Mouse (Mus musculus): Measurements from ENCODE around the gene Trim2. TPM values are rescaled to one million over a fixed set of nuclear protein-coding genes. Genes with fewer than 3 reads are reported as not detected.
A peak's percentile ranks its signal among the peaks of the same experiment; 100 is the strongest.

The Trim2 gene
- polyA plus RNA-seq, 1 experiment from 2014 or later, result 136 TPM

- H3K27me3 ChIP-seq (ENCODE audit: control insufficient read depth, insufficient read depth, low read length), result no peaks in the 10 kb centered on the region
- H3K9ac ChIP-seq, result peak overlapping the region; percentile 40
- H3K4me1 ChIP-seq (replicated peaks; ENCODE audit: control insufficient read depth, insufficient read depth, low read length), result peaks cover 68% of the 10 kb centered on the region
- DNase-seq (ENCODE audit: low spot score) (no peak), ATAC-seq (ENCODE audit: low FRiP score) (no peak)
- 66% methylated on average over 15 of the region's 15 CpGs for WGBS
- H3K9me3 ChIP-seq (ENCODE audit: control insufficient read depth, low read length), result no peaks in the 10 kb centered on the region
- H3K4me2 ChIP-seq (replicated peaks), result peak overlapping the region; percentile 58
- peak overlapping the region; percentile 3; the same call in 1 of the 2 replicates for H3K4me3 ChIP-seq (replicated peaks; ENCODE audit: low read length)
- H3K27ac ChIP-seq, result peak overlapping the region; percentile 33; the same call in 1 of the 2 replicates
- no peaks in the 10 kb centered on the region for H3K36me3 ChIP-seq (replicated peaks; ENCODE audit: control insufficient read depth, insufficient read depth)
Observed at GRCm38 (mm10) chr3:84215743-84216360, 90.8 kb downstream of the Trim2 start.

- DNase-seq (ENCODE audit: low spot score), result no peak
- Histone ChIP-seq H3K36me3 (replicated peaks; ENCODE audit: control insufficient read depth, insufficient read depth) (no peaks in the 10 kb centered on the region), H3K27ac (peak overlapping the region; percentile 33; the same call in 1 of the 2 replicates), H3K4me2 (replicated peaks) (peak overlapping the region; percentile 58), H3K4me1 (replicated peaks; ENCODE audit: control insufficient read depth, insufficient read depth, low read length) (peaks cover 68% of the 10 kb centered on the region), H3K9ac (peak overlapping the region; percentile 40), H3K4me3 (replicated peaks; ENCODE audit: low read length) (0 out of 2 replicates have a peak overlapping the region, but pooled peaks have one; percentile 3), H3K9me3 (ENCODE audit: control insufficient read depth, low read length) (no peaks in the 10 kb centered on the region), H3K27me3 (ENCODE audit: control insufficient read depth, insufficient read depth, low read length) (no peaks in the 10 kb centered on the region)
- 28% methylated on average over 9 of the region's 9 CpGs for WGBS
- ATAC-seq (ENCODE audit: low FRiP score), result peak; percentile 29; the same call in 1 of the 2 replicates
Observed at GRCm38 (mm10) chr3:84215253-84215652, 91.4 kb downstream of the Trim2 start.

GRCm38 (mm10) chr3:84214501-84214900 lies 92.2 kb downstream of the Trim2 start:
- H3K9me3 ChIP-seq (ENCODE audit: control insufficient read depth, low read length), result no peaks in the 10 kb centered on the region
- peak overlapping the region; percentile 58 for H3K4me2 ChIP-seq (replicated peaks)
- no peaks in the 10 kb centered on the region for H3K27me3 ChIP-seq (ENCODE audit: control insufficient read depth, insufficient read depth, low read length)
- ATAC-seq (ENCODE audit: low FRiP score), result no peak
- 0 out of 2 replicates have a peak overlapping the region, but pooled peaks have one; percentile 33 for H3K27ac ChIP-seq
- H3K36me3 ChIP-seq (replicated peaks; ENCODE audit: control insufficient read depth, insufficient read depth), result peaks cover 7% of the 10 kb centered on the region; the same call in 1 of the 2 replicates
- peaks cover 68% of the 10 kb centered on the region for H3K4me1 ChIP-seq (replicated peaks; ENCODE audit: control insufficient read depth, insufficient read depth, low read length)
- no peak overlapping the region for H3K4me3 ChIP-seq (replicated peaks; ENCODE audit: low read length)
- no peak overlapping the region for H3K9ac ChIP-seq
- 77% methylated on average over 6 of the region's 6 CpGs for WGBS
- DNase-seq (ENCODE audit: low spot score), result no peak

DNA sequence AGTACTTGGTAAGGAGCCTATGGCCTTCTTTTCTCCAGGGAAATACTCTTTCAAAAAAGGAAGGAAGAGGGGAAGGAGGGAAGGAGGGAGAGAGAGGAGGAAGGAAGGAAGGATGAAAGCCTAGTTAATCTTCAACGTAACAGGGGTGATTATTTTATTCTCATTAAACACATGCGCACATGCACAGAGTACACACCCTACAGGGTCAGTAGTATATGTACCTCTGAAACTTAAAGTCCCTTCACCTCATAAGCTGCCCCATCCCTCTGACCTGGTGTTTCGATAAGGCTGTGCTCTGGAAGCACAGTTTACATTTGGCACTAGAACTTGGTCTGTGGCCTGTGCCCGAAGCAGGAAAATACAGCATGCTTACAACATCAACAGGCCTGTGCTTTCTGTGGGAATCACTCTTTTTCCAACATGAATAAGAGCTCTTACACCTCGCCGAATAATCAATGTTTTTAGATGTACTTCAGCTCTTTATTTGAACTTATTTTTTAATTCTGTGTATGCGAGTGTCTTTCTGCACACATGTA lies 95.3 kb downstream of the Trim2 start:
- 0 out of 2 replicates have a peak overlapping the region, but pooled peaks have one; percentile 11 for H3K9ac ChIP-seq
- no peaks in the 10 kb centered on the region for H3K9me3 ChIP-seq (ENCODE audit: control insufficient read depth, low read length)
- peaks cover 37% of the 10 kb centered on the region for H3K36me3 ChIP-seq (replicated peaks; ENCODE audit: control insufficient read depth, insufficient read depth)
- H3K4me1 ChIP-seq (replicated peaks; ENCODE audit: control insufficient read depth, insufficient read depth, low read length), result peaks cover 39% of the 10 kb centered on the region
- no peak overlapping the region for H3K4me2 ChIP-seq (replicated peaks)
- H3K27me3 ChIP-seq (ENCODE audit: control insufficient read depth, insufficient read depth, low read length), result no peaks in the 10 kb centered on the region
- no peak overlapping the region for H3K27ac ChIP-seq
- H3K4me3 ChIP-seq (replicated peaks; ENCODE audit: low read length), result no peak overlapping the region
- no peak for DNase-seq (ENCODE audit: low spot score)
- 92% methylated on average over 7 of the region's 7 CpGs for WGBS
- ATAC-seq (ENCODE audit: low FRiP score), result no peak

GRCm38 (mm10) chr3:84208917-84209513 lies 97.7 kb downstream of the Trim2 start:
- Histone ChIP-seq H3K27ac (0 out of 2 replicates have a peak overlapping the region, but pooled peaks have one; percentile 6), H3K9me3 (ENCODE audit: control insufficient read depth, low read length) (no peaks in the 10 kb centered on the region), H3K4me2 (replicated peaks) (no peak overlapping the region), H3K36me3 (replicated peaks; ENCODE audit: control insufficient read depth, insufficient read depth) (peaks cover 57% of the 10 kb centered on the region), H3K4me1 (replicated peaks; ENCODE audit: control insufficient read depth, insufficient read depth, low read length) (peaks cover 15% of the 10 kb centered on the region), H3K4me3 (replicated peaks; ENCODE audit: low read length) (no peak overlapping the region), H3K9ac (no peak overlapping the region), H3K27me3 (ENCODE audit: control insufficient read depth, insufficient read depth, low read length) (no peaks in the 10 kb centered on the region)
- 87% methylated on average over 7 of the region's 7 CpGs for WGBS
- ATAC-seq (ENCODE audit: low FRiP score) (no peak), DNase-seq (ENCODE audit: low spot score) (no peak)

DNA sequence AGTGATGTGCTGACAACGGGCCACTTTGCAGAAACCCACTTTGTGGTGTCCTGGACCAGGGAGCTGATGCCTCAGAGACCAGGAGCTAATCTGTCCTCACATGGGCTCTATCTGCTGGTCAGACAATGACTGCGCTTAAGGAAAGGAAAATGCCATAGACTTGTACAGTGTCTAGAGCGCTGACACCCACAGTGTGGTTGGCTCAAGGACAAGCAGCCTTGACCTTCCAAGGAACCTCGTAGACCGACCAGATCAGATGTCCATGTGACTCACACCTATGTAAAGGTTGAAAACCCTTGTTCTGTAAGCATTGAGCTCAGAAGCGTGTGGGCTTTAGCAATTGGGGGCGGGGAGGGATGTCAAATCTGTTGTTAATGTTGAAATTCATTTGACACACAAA lies 98.2 kb downstream of the Trim2 start:
- 95% methylated on average over 7 of the region's 7 CpGs for WGBS
- Histone ChIP-seq H3K36me3 (replicated peaks; ENCODE audit: control insufficient read depth, insufficient read depth) (peaks cover 57% of the 10 kb centered on the region), H3K4me3 (replicated peaks; ENCODE audit: low read length) (no peak overlapping the region), H3K27me3 (ENCODE audit: control insufficient read depth, insufficient read depth, low read length) (no peaks in the 10 kb centered on the region), H3K4me1 (replicated peaks; ENCODE audit: control insufficient read depth, insufficient read depth, low read length) (peaks cover 11% of the 10 kb centered on the region), H3K9me3 (ENCODE audit: control insufficient read depth, low read length) (no peaks in the 10 kb centered on the region), H3K4me2 (replicated peaks) (no peak overlapping the region), H3K27ac (no peak overlapping the region), H3K9ac (no peak overlapping the region)
- ATAC-seq (ENCODE audit: low FRiP score) (no peak), DNase-seq (ENCODE audit: low spot score) (no peak)

- no peak overlapping the region for H3K9ac ChIP-seq
- H3K4me1 ChIP-seq (replicated peaks; ENCODE audit: control insufficient read depth, insufficient read depth, low read length), result peaks cover under 1% of the 10 kb centered on the region
- no peak overlapping the region for H3K27ac ChIP-seq
- DNase-seq (ENCODE audit: low spot score) (no peak), ATAC-seq (ENCODE audit: low FRiP score) (no peak)
- no peaks in the 10 kb centered on the region for H3K9me3 ChIP-seq (ENCODE audit: control insufficient read depth, low read length)
- 61% methylated on average over 2 of the region's 2 CpGs for WGBS
- H3K4me2 ChIP-seq (replicated peaks), result no peak overlapping the region
- no peaks in the 10 kb centered on the region for H3K27me3 ChIP-seq (ENCODE audit: control insufficient read depth, insufficient read depth, low read length)
- H3K4me3 ChIP-seq (replicated peaks; ENCODE audit: low read length), result no peak overlapping the region
- H3K36me3 ChIP-seq (replicated peaks; ENCODE audit: control insufficient read depth, insufficient read depth), result peaks cover 66% of the 10 kb centered on the region
Observed at GRCm38 (mm10) chr3:84207366-84207765, 99.3 kb downstream of the Trim2 start.

- H3K9ac ChIP-seq, result no peak overlapping the region
- H3K4me1 ChIP-seq (replicated peaks; ENCODE audit: control insufficient read depth, insufficient read depth, low read length), result peaks cover 8% of the 10 kb centered on the region; the same call in 1 of the 2 replicates
- DNase-seq (ENCODE audit: low spot score) (no peak), ATAC-seq (ENCODE audit: low FRiP score) (no peak)
- no peak overlapping the region for H3K4me2 ChIP-seq (replicated peaks)
- H3K27ac ChIP-seq, result no peak overlapping the region
- H3K27me3 ChIP-seq (ENCODE audit: control insufficient read depth, insufficient read depth, low read length), result no peaks in the 10 kb centered on the region
- H3K36me3 ChIP-seq (replicated peaks; ENCODE audit: control insufficient read depth, insufficient read depth), result peaks cover 70% of the 10 kb centered on the region
- WGBS, result 93% methylated on average over 3 of the region's 3 CpGs
- no peaks in the 10 kb centered on the region for H3K9me3 ChIP-seq (ENCODE audit: control insufficient read depth, low read length)
- H3K4me3 ChIP-seq (replicated peaks; ENCODE audit: low read length), result no peak overlapping the region
Observed at GRCm38 (mm10) chr3:84206106-84206505, 100.6 kb downstream of the Trim2 start.

- Histone ChIP-seq H3K4me1 (replicated peaks; ENCODE audit: control insufficient read depth, insufficient read depth, low read length) (peaks cover 13% of the 10 kb centered on the region), H3K27me3 (ENCODE audit: control insufficient read depth, insufficient read depth, low read length) (no peaks in the 10 kb centered on the region), H3K27ac (no peak overlapping the region), H3K9ac (no peak overlapping the region), H3K4me3 (replicated peaks; ENCODE audit: low read length) (no peak overlapping the region), H3K9me3 (ENCODE audit: control insufficient read depth, low read length) (no peaks in the 10 kb centered on the region), H3K4me2 (replicated peaks) (no peak overlapping the region), H3K36me3 (replicated peaks; ENCODE audit: control insufficient read depth, insufficient read depth) (peaks cover 70% of the 10 kb centered on the region)
- WGBS, result 91% methylated on average over 6 of the region's 6 CpGs
- ATAC-seq (ENCODE audit: low FRiP score) (no peak), DNase-seq (ENCODE audit: low spot score) (no peak)
Observed at GRCm38 (mm10) chr3:84205650-84206049, 101.0 kb downstream of the Trim2 start.

Measured in hindbrain, embryonic 14.5 days (tissue).